In genomic region chr4:110916565-110916964, GRCm38 (mm10) we compare ENCODE assay signal across 11 mouse cellular contexts.
A peak's percentile ranks its signal among the peaks of the same experiment; 100 is the strongest.
DNase-seq lines count a peak whose midpoint lies in the region; ATAC-seq and TF ChIP-seq lines count a peak whose summit lies in the region.
"Had no signal": no experiment of that assay in that cellular context is flagged by ENCODE, and none has a peak within 500 bp of the region (broad histone marks: within the 10 kb centered on the region; RNA-seq: fewer than 3 reads in every experiment).

No protein-coding gene starts in this region.

- TF ChIP-seq CTCF in left cerebral cortex, adult 2 months (IDR thresholded peaks at IDR 0.05), result no peak

- peak; percentile 20 for DNase-seq in neural tube, embryonic 10.5 days (ENCODE audit: extremely low spot score, low spot score)
- peak; percentile 51 to 53 for DNase-seq in frontal cortex, postnatal 14 days (ENCODE audit: low spot score in 2 of 2)
- DNase-seq in left cerebral cortex, adult 2 months (ENCODE audit: extremely low spot score in 1 of 2, low spot score in 2 of 2), result peak; percentile 58 to 83
- peak; percentile 87 for DNase-seq in telencephalon, adult 2 months (ENCODE audit: low read depth, low spot score)
- no peak for DNase-seq in ovary, adult 18-20 months (ENCODE audit: low spot score)
- no peak for DNase-seq in gastrocnemius, postnatal 25 days
- no peak for DNase-seq in cerebellum, adult 11-12 months
- DNase-seq: heart, adult 11 months; thymus, postnatal 14 days had no signal

- no peaks in the 10 kb centered on the region for H3K36me3 ChIP-seq in neural tube, embryonic 15.5 days

- H3K4me2 ChIP-seq in neural tube, embryonic 15.5 days, result no peak overlapping the region

- no peak overlapping the region for H3K27ac ChIP-seq in neural tube, embryonic 15.5 days (replicated peaks)
- peak overlapping the region; percentile 74 for H3K27ac ChIP-seq in left cerebral cortex, adult 2 months

- no peak overlapping the region for H3K9ac ChIP-seq in neural tube, embryonic 15.5 days (replicated peaks)

- no peaks in the 10 kb centered on the region for H3K27me3 ChIP-seq in neural tube, embryonic 15.5 days (replicated peaks)

- no peaks in the 10 kb centered on the region for H3K4me1 ChIP-seq in neural tube, embryonic 15.5 days

- 51% methylated on average over 4 of the region's 4 CpGs for WGBS in neural tube, embryonic 15.5 days

- H3K4me3 ChIP-seq in neural tube, embryonic 15.5 days (replicated peaks), result no peak overlapping the region
- H3K4me3 ChIP-seq in left cerebral cortex, adult 2 months, result no peak overlapping the region
- H3K4me3 ChIP-seq: myocyte had no signal

- intact Hi-C loops in left cerebral cortex, adult 2 months (cut with DNase I), result loop anchor here (2.0 to 5.0 kb wide), 3 partner anchors 86 to 390 kb away; no protein-coding TSS in a partner anchor

- no peak for ATAC-seq in neural tube, embryonic 15.5 days (ENCODE audit: low FRiP score)

- no peaks in the 10 kb centered on the region for H3K9me3 ChIP-seq in neural tube, embryonic 15.5 days (replicated peaks)

Comparison
In these comparisons a context has a peak if more than half of its experiments do, and no peak if none do; other contexts are left out.
1. DNase-seq: peak in neural tube, embryonic 10.5 days (single experiment), frontal cortex, postnatal 14 days (2 of 2), left cerebral cortex, adult 2 months (2 of 2) and telencephalon, adult 2 months (single experiment); none in ovary, adult 18-20 months (single experiment), gastrocnemius, postnatal 25 days (single experiment) and cerebellum, adult 11-12 months (single experiment).